Mouse (Mus musculus): ENCODE results near the gene Tiam2.

DNA sequence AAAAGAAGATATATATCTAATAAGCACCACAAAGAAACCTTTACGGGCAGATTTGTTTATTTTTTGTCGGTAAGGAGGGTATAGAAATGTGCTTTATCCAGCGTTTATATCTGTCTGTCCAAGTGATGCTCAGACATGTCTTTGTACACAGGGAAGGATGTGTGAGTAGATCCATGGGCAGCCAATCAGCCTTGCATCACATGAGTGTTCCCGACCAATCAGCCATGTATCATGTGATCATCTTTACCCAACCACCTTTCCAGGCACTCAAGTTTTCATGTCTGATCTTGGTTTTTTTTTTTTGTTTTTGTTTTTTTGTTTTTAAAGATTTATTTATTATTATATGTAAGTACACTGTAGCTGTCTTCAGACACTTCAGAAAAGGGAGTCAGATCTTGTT, 3.1 kb downstream of the Tiam2 start:
- TF ChIP-seq FLI1 (IDR thresholded peaks at IDR 0.05; ENCODE audit: low read length) (no peak), GATA1 (IDR thresholded peaks at IDR 0.05; ENCODE audit: borderline replicate concordance, low read length) (no peak)

All from megakaryocyte, embryonic 14.5 days (primary cell).